Mouse (Mus musculus): ENCODE results near the gene Htatip2. TPM values are rescaled to one million over a fixed set of nuclear protein-coding genes. Genes with fewer than 3 reads are reported as not detected.

Htatip2 gene
- polyA plus RNA-seq, 1 experiment, result 9.6 TPM

- no peaks in the 10 kb centered on the region for H3K27me3 ChIP-seq (replicated peaks)
- H3K36me3 ChIP-seq (replicated peaks; ENCODE audit: low read length), result peaks cover 67% of the 10 kb centered on the region
- peaks cover 72% of the 10 kb centered on the region for H3K4me1 ChIP-seq
- TF ChIP-seq GATA1 (IDR thresholded peaks at IDR 0.05; ENCODE audit: borderline replicate concordance, low read length) (no peak), FLI1 (IDR thresholded peaks at IDR 0.05; ENCODE audit: low read length) (no peak)
- H3K9me3 ChIP-seq, result no peaks in the 10 kb centered on the region
- H3K4me3 ChIP-seq (replicated peaks), result no peak overlapping the region
These were observed 49.1 kb downstream of the Htatip2 start for GRCm38 (mm10) chr7:49807846-49808622.

GRCm38 (mm10) chr7:49809100-49809499, 50.2 kb downstream of the Htatip2 start:
- Histone ChIP-seq H3K4me3 (replicated peaks) (no peak overlapping the region), H3K36me3 (replicated peaks; ENCODE audit: low read length) (peaks cover 72% of the 10 kb centered on the region)
- no peak for TF ChIP-seq GATA1 (IDR thresholded peaks at IDR 0.05; ENCODE audit: borderline replicate concordance, low read length)
- TF ChIP-seq FLI1 (IDR thresholded peaks at IDR 0.05; ENCODE audit: low read length), result no peak

GRCm38 (mm10) chr7:49809562-49809961, 50.6 kb downstream of the Htatip2 start:
- Histone ChIP-seq H3K36me3 (replicated peaks; ENCODE audit: low read length) (peaks cover 72% of the 10 kb centered on the region), H3K4me1 (peaks cover 56% of the 10 kb centered on the region), H3K9me3 (no peaks in the 10 kb centered on the region), H3K27me3 (replicated peaks) (no peaks in the 10 kb centered on the region), H3K4me3 (replicated peaks) (no peak overlapping the region)
- TF ChIP-seq FLI1 (IDR thresholded peaks at IDR 0.05; ENCODE audit: low read length) (no peak), GATA1 (IDR thresholded peaks at IDR 0.05; ENCODE audit: borderline replicate concordance, low read length) (no peak)

More at GRCm38 (mm10) chr7:49809100-49809499, 50.2 kb downstream of the Htatip2 start:
- no peaks in the 10 kb centered on the region for H3K27me3 ChIP-seq (replicated peaks)
- no peaks in the 10 kb centered on the region for H3K9me3 ChIP-seq
- peaks cover 61% of the 10 kb centered on the region for H3K4me1 ChIP-seq

- no peak for TF ChIP-seq GATA1 (IDR thresholded peaks at IDR 0.05; ENCODE audit: borderline replicate concordance, low read length)
- no peak for TF ChIP-seq FLI1 (IDR thresholded peaks at IDR 0.05; ENCODE audit: low read length)
- no peaks in the 10 kb centered on the region for H3K9me3 ChIP-seq
- no peaks in the 10 kb centered on the region for H3K27me3 ChIP-seq (replicated peaks)
- peaks cover 38% of the 10 kb centered on the region for H3K4me1 ChIP-seq
- no peak overlapping the region for H3K4me3 ChIP-seq (replicated peaks)
- H3K36me3 ChIP-seq (replicated peaks; ENCODE audit: low read length), result peaks cover 72% of the 10 kb centered on the region
These were observed 52.4 kb downstream of the Htatip2 start for GRCm38 (mm10) chr7:49811346-49811745.

GRCm38 (mm10) chr7:49819393-49819792, 60.5 kb downstream of the Htatip2 start:
- Histone ChIP-seq H3K36me3 (replicated peaks; ENCODE audit: low read length) (peaks cover 65% of the 10 kb centered on the region), H3K9me3 (no peaks in the 10 kb centered on the region), H3K27me3 (replicated peaks) (no peaks in the 10 kb centered on the region), H3K4me3 (replicated peaks) (no peak overlapping the region), H3K4me1 (peaks cover 26% of the 10 kb centered on the region)
- TF ChIP-seq GATA1 (IDR thresholded peaks at IDR 0.05; ENCODE audit: borderline replicate concordance, low read length), result no peak
- TF ChIP-seq FLI1 (IDR thresholded peaks at IDR 0.05; ENCODE audit: low read length), result no peak

GRCm38 (mm10) chr7:49821370-49821769, 62.5 kb downstream of the Htatip2 start:
- H3K4me3 ChIP-seq (replicated peaks), result no peak overlapping the region
- H3K9me3 ChIP-seq, result no peaks in the 10 kb centered on the region
- TF ChIP-seq GATA1 (IDR thresholded peaks at IDR 0.05; ENCODE audit: borderline replicate concordance, low read length) (no peak), FLI1 (IDR thresholded peaks at IDR 0.05; ENCODE audit: low read length) (no peak)
- no peaks in the 10 kb centered on the region for H3K27me3 ChIP-seq (replicated peaks)
- H3K36me3 ChIP-seq (replicated peaks; ENCODE audit: low read length), result peaks cover 67% of the 10 kb centered on the region
- H3K4me1 ChIP-seq, result peaks cover 32% of the 10 kb centered on the region

GRCm38 (mm10) chr7:49822028-49822427, 63.1 kb downstream of the Htatip2 start:
- TF ChIP-seq FLI1 (IDR thresholded peaks at IDR 0.05; ENCODE audit: low read length) (no peak), GATA1 (IDR thresholded peaks at IDR 0.05; ENCODE audit: borderline replicate concordance, low read length) (no peak)
- no peaks in the 10 kb centered on the region for H3K27me3 ChIP-seq (replicated peaks)
- peaks cover 70% of the 10 kb centered on the region for H3K36me3 ChIP-seq (replicated peaks; ENCODE audit: low read length)
- no peaks in the 10 kb centered on the region for H3K9me3 ChIP-seq
- peaks cover 32% of the 10 kb centered on the region for H3K4me1 ChIP-seq
- H3K4me3 ChIP-seq (replicated peaks), result no peak overlapping the region

Other genes starting within 250 kb of the Htatip2 start
- not detected in 2 replicates for gene Dbx1, start 122.3 kb upstream of the Htatip2 start, polyA plus RNA-seq (2012; ENCODE audit: insufficient read depth, low replicate concordance)
- 8.3 and 22.8 TPM in 2 replicates for gene Prmt3, start 19.2 kb downstream of the Htatip2 start, polyA plus RNA-seq (2012; ENCODE audit: insufficient read depth, low replicate concordance)
- gene Slc6a5, start 151.0 kb downstream of the Htatip2 start, polyA plus RNA-seq (2012; ENCODE audit: insufficient read depth, low replicate concordance), result not detected in 2 replicates
- not detected in 2 replicates for gene Nell1, start 215.7 kb downstream of the Htatip2 start, polyA plus RNA-seq (2012; ENCODE audit: insufficient read depth, low replicate concordance)

Measured in megakaryocyte, embryonic 14.5 days (primary cell).